Mouse (Mus musculus): ENCODE measurements at regions not wholly inside any gene's neighbourhood (a gene's known extent, or its start where the extent isn't known, plus 50 kb on each side); places are given as distances from the start of the nearest gene placed in this dataset.

DNA sequence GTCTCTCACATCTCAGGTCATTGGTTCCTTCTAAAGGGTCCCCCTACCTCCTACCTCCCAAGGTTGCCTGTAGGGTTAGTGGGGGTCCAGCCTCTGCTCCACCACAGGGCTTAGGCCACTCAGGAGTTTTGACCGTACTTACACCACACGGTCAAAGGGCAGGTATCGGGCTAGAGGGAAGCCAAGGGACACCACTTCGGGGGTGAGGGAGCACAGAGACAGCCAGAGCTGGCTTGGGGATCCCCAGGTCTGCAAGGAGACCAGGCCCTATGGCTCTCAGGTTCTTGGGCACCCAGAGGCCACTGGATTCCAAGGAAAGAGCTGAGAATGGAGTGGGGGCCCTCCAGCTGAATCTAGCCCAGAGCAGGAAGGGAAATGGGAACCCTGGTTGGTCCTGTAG lies 135.5 kb upstream of the Gm9972 start:
- TF ChIP-seq TAL1 (IDR thresholded peaks at IDR 0.05; ENCODE audit: low read length): no peak
- TF ChIP-seq GATA1 (IDR thresholded peaks at IDR 0.05; ENCODE audit: low read depth, low read length): no peak
- TF ChIP-seq HCFC1 (IDR thresholded peaks at IDR 0.05; ENCODE audit: low read depth, low read length): no peak
- no peak for TF ChIP-seq ETS1 (IDR thresholded peaks at IDR 0.05; ENCODE audit: low read depth, low read length)
- no peak for TF ChIP-seq RAD21 (IDR thresholded peaks at IDR 0.05; ENCODE audit: low read depth, low read length)
- no peak for TF ChIP-seq CTCF (IDR thresholded peaks at IDR 0.05 in 2 of 3, conservative IDR thresholded peaks at IDR 0.05 in 1 of 3; ENCODE audit: control insufficient read depth in 1 of 3, insufficient read depth in 1 of 3, low read depth in 2 of 3, low read length in 3 of 3, poor library complexity in 1 of 3, severe bottlenecking in 1 of 3)
- TF ChIP-seq POLR2A (IDR thresholded peaks at IDR 0.05; ENCODE audit: control insufficient read depth in 1 of 2, insufficient read depth in 1 of 2, low read depth in 1 of 2, low read length in 2 of 2, poor library complexity in 1 of 2): no peak
- no peak for TF ChIP-seq UBTF (IDR thresholded peaks at IDR 0.05; ENCODE audit: borderline replicate concordance, insufficient read depth, low read depth, low read length)
- TF ChIP-seq TCF12 (IDR thresholded peaks at IDR 0.05; ENCODE audit: low read depth, low read length): no peak
- no peak for TF ChIP-seq E2F4 (IDR thresholded peaks at IDR 0.05; ENCODE audit: borderline replicate concordance, low read depth, low read length)
- no peak for TF ChIP-seq ZNF384 (IDR thresholded peaks at IDR 0.05; ENCODE audit: low read depth, low read length)
- TF ChIP-seq CHD1 (IDR thresholded peaks at IDR 0.05; ENCODE audit: low read depth, low read length): no peak
- TF ChIP-seq EP300 (IDR thresholded peaks at IDR 0.05; ENCODE audit: low read depth in 1 of 2, low read length in 2 of 2): no peak
- TF ChIP-seq MXI1 (IDR thresholded peaks at IDR 0.05; ENCODE audit: low read depth, low read length): no peak
